Mouse (Mus musculus) hindbrain, postnatal 0 days (tissue): ENCODE data around the gene Mical1. TPM values are rescaled to one million over a fixed set of nuclear protein-coding genes. Genes with fewer than 3 reads are reported as not detected.

ENCODE experiments used
- ATAC-seq: fragments of 200-750 bp; cut with Nextera tagmentation; 2 replicates; pipeline ENCODE4 v1.8.0; 2017; ENCODE audit warnings: mild to moderate bottlenecking, moderate TSS enrichment, moderate library complexity
- DNase-seq: peaks from one replicate; pipeline ENCODE4 v3.0.0-alpha.2; 2015; ENCODE audit warnings: low spot score
- H3K27ac ChIP-seq: fragments of 300-500 bp; sonication (generic); 2 replicates; pipeline ENCODE4 v1.5.1; 2014; ENCODE audit warnings: mild to moderate bottlenecking
- H3K27me3 ChIP-seq: fragments of 300-500 bp; sonication (generic); 2 replicates; pipeline ENCODE4 v1.6.1; 2014; ENCODE audit warnings: low read length, mixed read lengths; ENCODE audit not compliant: insufficient read depth
- H3K36me3 ChIP-seq: fragments of 300-500 bp; sonication (generic); 2 replicates; pipeline ENCODE4 v1.6.1; 2014; ENCODE audit warnings: low read length, mixed read lengths; ENCODE audit not compliant: insufficient read depth
- H3K4me1 ChIP-seq: fragments of 300-500 bp; sonication (generic); 2 replicates; pipeline ENCODE4 v1.6.1; 2014; ENCODE audit warnings: antibody characterized with exemption, low read length, mixed read lengths; ENCODE audit not compliant: insufficient read depth
- H3K4me2 ChIP-seq: fragments of 300-500 bp; sonication (generic); 2 replicates; pipeline ENCODE4 v1.6.1; 2014; ENCODE audit warnings: low read depth, mild to moderate bottlenecking, low read length, moderate library complexity, mixed read lengths
- H3K4me3 ChIP-seq: fragments of 300-500 bp; sonication (generic); 2 replicates; pipeline ENCODE4 v1.5.1; 2014; ENCODE audit warnings: low read length
- H3K9ac ChIP-seq: fragments of 300-500 bp; sonication (generic); replicated peaks from 2 replicates; pipeline ENCODE4 v1.6.1; 2014; ENCODE audit warnings: mild to moderate bottlenecking, low read length, moderate library complexity, mixed read lengths
- H3K9me3 ChIP-seq: fragments of 300-500 bp; sonication (generic); 2 replicates; pipeline ENCODE4 v1.6.1; 2016; ENCODE audit warnings: low read length, mixed read lengths
- CTCF ChIP-seq: IDR thresholded peaks from 2 replicates; pipeline ENCODE4 v1.5.1; 2016; ENCODE audit warnings: antibody characterized with exemption, control low read depth, low read depth
- WGBS: fragments of 180-500 bp; shearing (Covaris S2); extraction: QIAGEN DNeasy Blood & Tissue Kit; methylation state at CpG from one replicate; pipeline ENCODE4 v1.1.7; 2014; 5-methylcytosine and 5-hydroxymethylcytosine counted together
- polyA plus RNA-seq: library from polyadenylated mRNA; unstranded; fragments of >200 nt; fragmentation: Nextera tagmentation; extraction: Ambion mirVana; gene quantifications from 2 replicates; pipeline ENCODE4 v1.2.1, GENCODE M21; 2015
- total RNA-seq: library from RNA; depleted of rRNA; stranded (reverse); fragments of >200 nt; gene quantifications from 2 replicates; pipeline ENCODE4 v1.2.3, GENCODE M21; 2014

Mical1 gene
- total and polyA plus RNA-seq, 2 experiments from 2014 or later: 22.2 to 27.9 TPM

GRCm38 (mm10) chr10:41450780-41451522 lies 25.2 kb upstream of the Mical1 start:
- Histone ChIP-seq H3K36me3 (peaks cover 12% of the 10 kb centered on the region; the same call in 1 of the 2 replicates), H3K4me1 (peaks cover 8% of the 10 kb centered on the region), H3K4me2 (peak overlapping the region; percentile 76), H3K27ac (peak overlapping the region; percentile 83; the same call in 1 of the 2 replicates), H3K9ac (peak overlapping the region; percentile 84), H3K27me3 (no peaks in the 10 kb centered on the region), H3K9me3 (no peaks in the 10 kb centered on the region), H3K4me3 (peak overlapping the region; percentile 95)
- no peak for TF ChIP-seq CTCF
- ATAC-seq: peak; percentile 1; the same call in 1 of the 2 replicates
- 59% methylated on average over 18 of the region's 18 CpGs for WGBS
- no peak for DNase-seq

GRCm38 (mm10) chr10:41451656-41452055 lies 24.5 kb upstream of the Mical1 start:
- Histone ChIP-seq H3K27me3 (no peaks in the 10 kb centered on the region), H3K9me3 (no peaks in the 10 kb centered on the region), H3K4me3 (no peak overlapping the region), H3K4me2 (no peak overlapping the region), H3K9ac (no peak overlapping the region), H3K36me3 (peaks cover 19% of the 10 kb centered on the region; the same call in 1 of the 2 replicates), H3K27ac (no peak overlapping the region), H3K4me1 (peaks cover 8% of the 10 kb centered on the region)
- DNase-seq (no peak), ATAC-seq (no peak)
- 94% methylated on average over 9 of the region's 9 CpGs for WGBS
- TF ChIP-seq CTCF: no peak

GRCm38 (mm10) chr10:41452791-41453190 lies 23.3 kb upstream of the Mical1 start:
- Histone ChIP-seq H3K36me3 (peaks cover 20% of the 10 kb centered on the region; the same call in 1 of the 2 replicates), H3K9ac (no peak overlapping the region), H3K4me3 (no peak overlapping the region), H3K9me3 (no peaks in the 10 kb centered on the region), H3K4me1 (peaks cover 8% of the 10 kb centered on the region), H3K27ac (no peak overlapping the region), H3K4me2 (no peak overlapping the region), H3K27me3 (no peaks in the 10 kb centered on the region)
- no peak for ATAC-seq
- 91% methylated on average over 3 of the region's 3 CpGs for WGBS
- DNase-seq: no peak
- TF ChIP-seq CTCF: no peak

GRCm38 (mm10) chr10:41459990-41460389 lies 16.1 kb upstream of the Mical1 start:
- no peak for TF ChIP-seq CTCF
- ATAC-seq: no peak
- 84% methylated on average over 4 of the region's 4 CpGs for WGBS
- no peak overlapping the region for H3K4me3 ChIP-seq
- no peak for DNase-seq
- H3K9ac ChIP-seq: no peak overlapping the region
- H3K4me2 ChIP-seq: no peak overlapping the region
- H3K36me3 ChIP-seq: peaks cover 24% of the 10 kb centered on the region; the same call in 1 of the 2 replicates
- H3K9me3 ChIP-seq: no peaks in the 10 kb centered on the region
- H3K4me1 ChIP-seq: no peaks in the 10 kb centered on the region
- no peaks in the 10 kb centered on the region for H3K27me3 ChIP-seq
- H3K27ac ChIP-seq: no peak overlapping the region

GRCm38 (mm10) chr10:41460501-41460900 lies 15.6 kb upstream of the Mical1 start:
- TF ChIP-seq CTCF: no peak
- no peak overlapping the region for H3K9ac ChIP-seq
- H3K4me1 ChIP-seq: no peaks in the 10 kb centered on the region
- 31% methylated on average over 2 of the region's 2 CpGs for WGBS
- no peak overlapping the region for H3K4me3 ChIP-seq
- H3K36me3 ChIP-seq: peaks cover 19% of the 10 kb centered on the region; the same call in 1 of the 2 replicates
- DNase-seq (no peak), ATAC-seq (no peak)
- H3K27me3 ChIP-seq: no peaks in the 10 kb centered on the region
- no peaks in the 10 kb centered on the region for H3K9me3 ChIP-seq
- no peak overlapping the region for H3K4me2 ChIP-seq
- no peak overlapping the region for H3K27ac ChIP-seq

- 0 out of 2 replicates have a peak, but pooled peaks have one; percentile 7 for ATAC-seq
- H3K27ac ChIP-seq: peak overlapping the region; percentile 32; the same call in 1 of the 2 replicates
Observed at GRCm38 (mm10) chr10:41461057-41461722, 14.9 kb upstream of the Mical1 start.

More at GRCm38 (mm10) chr10:41461057-41461722, 14.9 kb upstream of the Mical1 start:
- Histone ChIP-seq H3K9me3 (no peaks in the 10 kb centered on the region), H3K4me2 (no peak overlapping the region), H3K4me3 (no peak overlapping the region), H3K36me3 (peaks cover 12% of the 10 kb centered on the region; the same call in 1 of the 2 replicates), H3K27me3 (no peaks in the 10 kb centered on the region), H3K9ac (no peak overlapping the region), H3K4me1 (no peaks in the 10 kb centered on the region)
- WGBS: 86% methylated on average over 3 of the region's 3 CpGs
- no peak for TF ChIP-seq CTCF
- no peak for DNase-seq
